Mouse (Mus musculus) kidney, postnatal 10 days (tissue): Measurements from ENCODE around the gene Mndal.
"Not testable (repeated sequence)": the region's sequence is repeated elsewhere in the genome, so short reads cannot be mapped to it uniquely, and the experiment has no call there.

ENCODE experiments used
- DNase-seq: peaks from one replicate; pipeline ENCODE4 v3.0.0; 2021; ENCODE audit warnings: mixed read lengths

Mndal gene

GRCm38 (mm10) chr1:173941924-173942779, at the start of gene Mndal, which contains the start of gene Ifi203:
Gene Mndal, minus strand, starts transcription at chr1:173942491.
Gene Ifi203, minus strand, starts transcription at chr1:173942672.
- DNase-seq: not testable (repeated sequence)

GRCm38 (mm10) chr1:173982694-173983305, 40.5 kb upstream of the Mndal start, which contains the start of gene Ifi202b:
Gene Ifi202b, minus strand, starts transcription at chr1:173982744.
- not testable (repeated sequence) for DNase-seq

GRCm38 (mm10) chr1:173981038-173981437, 38.7 kb upstream of the Mndal start:
- not testable (repeated sequence) for DNase-seq

- DNase-seq: no peak
Observed at GRCm38 (mm10) chr1:173977622-173978021, 35.3 kb upstream of the Mndal start.

GRCm38 (mm10) chr1:173973111-173973510, 30.8 kb upstream of the Mndal start:
- no peak for DNase-seq

GRCm38 (mm10) chr1:173961491-173961890, 19.2 kb upstream of the Mndal start:
- DNase-seq: not testable (repeated sequence)

GRCm38 (mm10) chr1:173959998-173960397, 17.7 kb upstream of the Mndal start:
- DNase-seq: not testable (repeated sequence)

- DNase-seq: not testable (repeated sequence)
Observed at GRCm38 (mm10) chr1:173955839-173956527, 13.7 kb upstream of the Mndal start.

GRCm38 (mm10) chr1:173955071-173955796, 12.9 kb upstream of the Mndal start:
- no peak for DNase-seq

GRCm38 (mm10) chr1:173953563-173953962, 11.3 kb upstream of the Mndal start:
- DNase-seq: no peak

- not testable (repeated sequence) for DNase-seq
Observed at GRCm38 (mm10) chr1:173949044-173949443, 6.8 kb upstream of the Mndal start.

- not testable (repeated sequence) for DNase-seq
Observed at GRCm38 (mm10) chr1:173942780-173943066, 432 bp upstream of the Mndal start.

GRCm38 (mm10) chr1:173941522-173941921, 769 bp downstream of the Mndal start:
- DNase-seq: not testable (repeated sequence)

- not testable (repeated sequence) for DNase-seq
Observed at GRCm38 (mm10) chr1:173919279-173919678, 23.0 kb downstream of the Mndal start.

GRCm38 (mm10) chr1:173914559-173914958, 27.7 kb downstream of the Mndal start:
- no peak for DNase-seq

GRCm38 (mm10) chr1:173913256-173913791, 29.0 kb downstream of the Mndal start:
- DNase-seq: not testable (repeated sequence)

- peak; percentile 6 for DNase-seq
Observed at GRCm38 (mm10) chr1:173912548-173913255, 29.6 kb downstream of the Mndal start, which contains the start of gene Ifi211. Gene Ifi211, minus strand, starts transcription at chr1:173913046.

- DNase-seq: no peak
Observed at GRCm38 (mm10) chr1:173911808-173912464, 30.4 kb downstream of the Mndal start.

- DNase-seq: not testable (repeated sequence)
Observed at GRCm38 (mm10) chr1:173908390-173908789, 33.9 kb downstream of the Mndal start.

- not testable (repeated sequence) for DNase-seq
Observed at GRCm38 (mm10) chr1:173905885-173906284, 36.4 kb downstream of the Mndal start.

GRCm38 (mm10) chr1:173889741-173890140, 52.5 kb downstream of the Mndal start:
- DNase-seq: not testable (repeated sequence)
